Mouse (Mus musculus) limb, embryonic 14.5 days (tissue): ENCODE results near the gene Map4k2. TPM values are rescaled to one million over a fixed set of nuclear protein-coding genes. Genes with fewer than 3 reads are reported as not detected.

Experiments used
- ATAC-seq: fragments of 200-750 bp; cut with Nextera tagmentation; 2 replicates; pipeline ENCODE4 v1.8.0; 2017; ENCODE audit warnings: low read depth, moderate number of reproducible peaks, moderate TSS enrichment; ENCODE audit not compliant: low FRiP score
- DNase-seq: peaks from one replicate; pipeline ENCODE4 v3.0.0-alpha.2; 2015; ENCODE audit warnings: low spot score
- H3K27ac ChIP-seq: fragments of 300-500 bp; sonication (generic); replicated peaks from 2 replicates; pipeline ENCODE4 v1.5.1; 2014; ENCODE audit warnings: low read depth, mild to moderate bottlenecking, low read length, moderate library complexity, mixed read lengths
- H3K27me3 ChIP-seq: fragments of 300-500 bp; sonication (generic); 2 replicates; pipeline ENCODE4 v1.6.1; 2014; ENCODE audit warnings: low read length, mixed read lengths; ENCODE audit not compliant: control insufficient read depth, insufficient read depth
- H3K36me3 ChIP-seq: fragments of 300-500 bp; sonication (generic); 2 replicates; pipeline ENCODE4 v1.6.1; 2014; ENCODE audit warnings: mild to moderate bottlenecking, low read length, moderate library complexity, mixed read lengths; ENCODE audit not compliant: control insufficient read depth, insufficient read depth
- H3K4me1 ChIP-seq: fragments of 300-500 bp; sonication (generic); 2 replicates; pipeline ENCODE4 v1.6.1; 2014; ENCODE audit warnings: antibody characterized with exemption, low read length, mixed read lengths; ENCODE audit not compliant: control insufficient read depth, insufficient read depth
- H3K4me2 ChIP-seq: fragments of 300-500 bp; sonication (generic); replicated peaks from 2 replicates; pipeline ENCODE4 v1.6.1; 2014; ENCODE audit warnings: low read depth, mild to moderate bottlenecking, low read length, moderate library complexity; ENCODE audit not compliant: severe bottlenecking
- H3K4me3 ChIP-seq: fragments of 300-500 bp; sonication (generic); replicated peaks from 2 replicates; pipeline ENCODE4 v1.5.1; 2014; ENCODE audit warnings: low read length
- H3K9ac ChIP-seq: fragments of 300-500 bp; sonication (generic); 2 replicates; pipeline ENCODE4 v1.6.1; 2014; ENCODE audit warnings: mild to moderate bottlenecking, low read depth, low read length, moderate library complexity; ENCODE audit not compliant: severe bottlenecking
- H3K9me3 ChIP-seq: fragments of 300-500 bp; sonication (generic); 2 replicates; pipeline ENCODE4 v1.6.1; 2016; ENCODE audit warnings: low read length; ENCODE audit not compliant: control insufficient read depth
- POLR2A ChIP-seq: fragments of 200-500 bp; IDR thresholded peaks from 2 replicates; pipeline ENCODE4 v1.8.0; 2012; ENCODE audit warnings: inconsistent platforms, mild to moderate bottlenecking, moderate library complexity, borderline replicate concordance; ENCODE audit not compliant: insufficient read depth, insufficient read length; ENCODE audit errors: extremely low read depth
- WGBS: fragments of 180-500 bp; shearing (Covaris S2); extraction: QIAGEN DNeasy Blood & Tissue Kit; methylation state at CpG from one replicate; pipeline ENCODE4 v1.1.7; 2014; 5-methylcytosine and 5-hydroxymethylcytosine counted together
- polyA plus RNA-seq, 2 experiments: library from polyadenylated mRNA; depleted of rRNA in 1 of 2; stranded (reverse) in 1 of 2; unstranded in 1 of 2; fragments of >200 nt; fragmentation: Nextera tagmentation in 1 of 2; extraction: Ambion mirVana in 1 of 2; gene quantifications; 2 replicates each; pipeline versions ENCODE4 v1.2.1 to v1.2.3; 2012 to 2014

Gene Map4k2
- polyA plus RNA-seq, 2 experiments: 8.8 to 90.4 TPM

- Histone ChIP-seq H3K4me1 (peaks cover 8% of the 10 kb centered on the region), H3K9me3 (no peaks in the 10 kb centered on the region), H3K36me3 (no peaks in the 10 kb centered on the region), H3K27me3 (no peaks in the 10 kb centered on the region), H3K4me2 (peak overlapping the region; percentile 49), H3K4me3 (peak overlapping the region; percentile 27), H3K9ac (peak overlapping the region; percentile 31; the same call in 1 of the 2 replicates), H3K27ac (no peak overlapping the region)
- 5% methylated on average over 16 of the region's 16 CpGs for WGBS
- ATAC-seq (no peak), DNase-seq (no peak)
- TF ChIP-seq POLR2A: no peak
Measured at GRCm38 (mm10) chr19:6389803-6390202, 48.9 kb downstream of the Map4k2 start.

- 55% methylated on average over 6 of the region's 6 CpGs for WGBS
- Histone ChIP-seq H3K9ac (no peak overlapping the region), H3K27ac (no peak overlapping the region), H3K27me3 (no peaks in the 10 kb centered on the region), H3K4me1 (peaks cover 8% of the 10 kb centered on the region), H3K9me3 (no peaks in the 10 kb centered on the region), H3K4me2 (no peak overlapping the region), H3K4me3 (no peak overlapping the region), H3K36me3 (no peaks in the 10 kb centered on the region)
- DNase-seq (no peak), ATAC-seq (no peak)
- no peak for TF ChIP-seq POLR2A
Measured at GRCm38 (mm10) chr19:6390251-6390650, 49.3 kb downstream of the Map4k2 start.

GRCm38 (mm10) chr19:6392743-6393393 is 51.9 kb downstream of the Map4k2 start:
- Histone ChIP-seq H3K27me3 (no peaks in the 10 kb centered on the region), H3K9me3 (no peaks in the 10 kb centered on the region), H3K4me2 (no peak overlapping the region), H3K9ac (no peak overlapping the region), H3K4me1 (peaks cover 8% of the 10 kb centered on the region), H3K4me3 (no peak overlapping the region), H3K36me3 (no peaks in the 10 kb centered on the region), H3K27ac (no peak overlapping the region)
- 90% methylated on average over 14 of the region's 14 CpGs for whole genome bisulfite sequencing
- TF ChIP-seq POLR2A: no peak
- no peak for DNase-seq
- no peak for ATAC-seq

- Histone ChIP-seq H3K27me3 (peaks cover 3% of the 10 kb centered on the region; the same call in 1 of the 2 replicates), H3K4me1 (peaks cover 10% of the 10 kb centered on the region), H3K36me3 (no peaks in the 10 kb centered on the region), H3K9ac (no peak overlapping the region), H3K4me2 (no peak overlapping the region), H3K27ac (no peak overlapping the region), H3K9me3 (no peaks in the 10 kb centered on the region), H3K4me3 (no peak overlapping the region)
- DNase-seq (no peak), ATAC-seq (no peak)
- no peak for TF ChIP-seq POLR2A
- 89% methylated on average over 16 of the region's 16 CpGs for WGBS
Measured at GRCm38 (mm10) chr19:6393637-6394036, 52.7 kb downstream of the Map4k2 start.

GRCm38 (mm10) chr19:6396237-6396636 is 55.3 kb downstream of the Map4k2 start:
- H3K9me3 ChIP-seq: no peaks in the 10 kb centered on the region
- H3K27ac ChIP-seq: no peak overlapping the region
- DNase-seq (no peak), ATAC-seq (no peak)
- H3K36me3 ChIP-seq: no peaks in the 10 kb centered on the region
- no peak overlapping the region for H3K9ac ChIP-seq
- WGBS: 89% methylated on average over 5 of the region's 5 CpGs
- H3K4me2 ChIP-seq: no peak overlapping the region
- peaks cover 23% of the 10 kb centered on the region for H3K27me3 ChIP-seq
- H3K4me1 ChIP-seq: peaks cover 11% of the 10 kb centered on the region
- no peak overlapping the region for H3K4me3 ChIP-seq
- TF ChIP-seq POLR2A: no peak

- peaks cover 35% of the 10 kb centered on the region for H3K27me3 ChIP-seq
- no peak overlapping the region for H3K4me3 ChIP-seq
- WGBS: 80% methylated on average over 22 of the region's 22 CpGs
- H3K9ac ChIP-seq: no peak overlapping the region
- no peaks in the 10 kb centered on the region for H3K36me3 ChIP-seq
- ATAC-seq: no peak
- peaks cover 18% of the 10 kb centered on the region for H3K4me1 ChIP-seq
- DNase-seq: no peak
- H3K9me3 ChIP-seq: no peaks in the 10 kb centered on the region
- H3K27ac ChIP-seq: no peak overlapping the region
- no peak for TF ChIP-seq POLR2A
- no peak overlapping the region for H3K4me2 ChIP-seq
Measured at GRCm38 (mm10) chr19:6397582-6398249, 56.8 kb downstream of the Map4k2 start.
